Mouse (Mus musculus): ENCODE results near the gene Slc26a1.

- TF ChIP-seq CTCF (IDR thresholded peaks at IDR 0.05; ENCODE audit: low read depth, low read length) (no peak), POLR2A (IDR thresholded peaks at IDR 0.05; ENCODE audit: insufficient read depth, low read length) (no peak)
These were observed 25.0 kb downstream of the Slc26a1 start for GRCm38 (mm10) chr5:108650341-108650740.
